Mouse (Mus musculus) heart, adult 9 months (tissue): Measurements from ENCODE around the gene Fbxo28.

Experiments used
- DNase-seq, 2 experiments: peaks; one replicate each; pipeline ENCODE4 v3.0.0; 2022; ENCODE audit warnings: low spot score in 2 of 2

Gene Fbxo28

GRCm38 (mm10) chr1:182340821-182341781 is at the start of gene Fbxo28:
Fbxo28 (minus strand) TSS chr1:182341629.
- DNase-seq = peak; percentile 85 to 86

DNA sequence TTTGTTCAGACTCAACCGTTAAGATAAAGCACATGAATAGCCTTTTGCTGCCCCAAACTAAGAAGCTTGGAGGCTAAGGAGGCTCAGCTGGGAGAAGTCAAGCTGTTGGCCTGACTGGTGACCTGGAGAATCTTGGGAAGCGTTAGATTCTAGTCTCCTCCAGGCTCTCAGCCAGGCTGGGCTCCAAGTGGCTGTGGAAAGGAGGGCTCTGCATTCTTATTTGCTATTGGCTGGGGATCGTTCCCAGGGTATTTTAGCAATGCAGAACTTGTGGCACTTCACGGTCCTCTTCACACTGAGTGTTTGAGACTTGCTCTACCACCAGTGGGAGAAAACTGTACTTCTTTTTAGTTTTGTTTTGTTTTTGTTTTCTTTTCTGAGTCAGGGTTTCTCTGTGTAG is 47.3 kb upstream of the Fbxo28 start:
- DNase-seq = no peak

- DNase-seq = no peak
Observed at GRCm38 (mm10) chr1:182386449-182386848, 45.0 kb upstream of the Fbxo28 start.

DNA sequence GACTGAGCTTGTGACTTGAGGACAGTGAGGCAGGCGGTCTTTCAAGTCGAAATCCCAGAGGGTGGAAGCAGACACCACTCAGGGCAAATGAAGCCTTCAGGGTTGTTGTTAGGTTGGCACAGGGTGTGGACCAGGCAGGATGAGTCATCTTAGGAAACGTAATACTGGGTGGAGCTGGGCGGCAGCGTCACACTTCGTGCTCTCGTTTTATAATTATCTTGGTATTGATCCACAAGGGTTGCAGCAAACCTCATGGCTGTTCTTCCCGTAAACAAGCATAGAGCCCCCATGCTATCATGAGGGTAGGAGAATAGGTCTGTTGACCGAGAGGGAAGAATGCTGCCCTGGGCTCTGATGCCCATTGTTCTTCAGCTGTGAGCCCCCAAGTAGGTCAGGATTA is 41.7 kb upstream of the Fbxo28 start:
- DNase-seq = no peak

DNA sequence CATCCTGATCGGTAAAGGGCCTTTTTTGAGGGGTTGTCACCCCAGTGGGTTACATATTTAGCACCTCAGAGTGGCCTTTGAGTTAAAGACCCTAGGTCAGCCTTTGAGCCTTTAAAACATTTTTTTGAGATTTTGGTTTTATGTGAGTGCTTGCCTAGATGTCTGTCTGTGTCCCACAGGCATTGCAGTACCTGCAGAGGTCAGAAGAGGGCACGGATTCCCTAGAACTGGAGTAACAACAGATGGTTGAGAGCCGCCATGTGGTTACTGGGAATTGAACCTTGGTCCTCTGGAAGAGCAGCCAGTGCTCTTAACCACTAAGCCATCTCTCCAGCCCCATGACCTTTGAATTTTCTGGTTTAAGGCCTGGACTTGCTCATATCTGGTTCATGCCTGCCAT is 39.9 kb upstream of the Fbxo28 start:
- DNase-seq = no peak

DNA sequence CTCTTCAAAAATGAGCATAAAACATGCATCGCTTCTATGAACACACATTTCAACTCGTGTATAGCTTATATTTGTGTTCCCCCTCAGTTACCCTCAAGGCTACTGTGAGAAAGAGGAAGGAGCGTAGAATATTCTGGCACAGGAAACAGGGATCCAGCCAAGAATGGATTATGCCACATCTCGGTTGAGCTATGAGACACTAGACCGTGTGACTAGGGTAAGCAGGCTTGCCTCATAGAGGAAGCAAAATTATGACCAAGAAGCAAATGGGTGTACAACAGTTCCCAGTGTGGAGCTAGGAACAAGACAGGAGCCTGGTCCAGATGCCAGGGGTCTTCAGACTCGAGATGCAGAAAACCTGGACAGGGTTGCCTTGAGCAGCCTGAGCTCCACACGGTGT is 39.3 kb upstream of the Fbxo28 start:
- no peak for DNase-seq

GRCm38 (mm10) chr1:182378876-182379275 is 37.4 kb upstream of the Fbxo28 start:
- DNase-seq = no peak

DNA sequence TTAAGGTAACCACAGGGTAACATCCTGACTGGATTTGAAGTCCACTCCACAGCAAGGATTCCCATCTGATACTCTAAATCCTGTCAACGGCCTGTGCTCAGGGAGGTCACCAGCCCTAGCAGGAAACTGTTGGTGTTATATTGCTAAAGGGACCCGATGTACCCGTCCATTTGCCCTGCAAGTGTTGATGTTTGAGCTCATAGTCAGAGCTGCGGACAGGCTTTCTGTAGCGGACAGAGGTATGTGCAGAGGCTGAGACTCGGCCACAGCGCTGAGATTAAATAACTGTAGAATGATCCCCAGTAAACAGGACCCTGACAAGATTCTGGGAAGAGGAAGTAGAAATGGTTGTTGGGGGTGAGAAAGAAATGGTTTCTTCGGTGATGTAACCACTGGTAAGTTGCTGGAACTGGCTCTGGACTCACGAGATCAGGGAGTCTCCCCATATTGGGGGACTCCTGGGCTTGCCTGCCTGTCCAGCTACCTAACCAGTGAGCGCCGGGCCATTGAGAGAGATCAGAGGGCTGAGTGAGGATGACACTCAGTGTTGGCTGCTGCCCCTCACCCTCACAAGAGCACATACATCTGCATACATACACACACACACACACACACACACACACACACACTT is 36.9 kb upstream of the Fbxo28 start:
- no peak for DNase-seq

DNA sequence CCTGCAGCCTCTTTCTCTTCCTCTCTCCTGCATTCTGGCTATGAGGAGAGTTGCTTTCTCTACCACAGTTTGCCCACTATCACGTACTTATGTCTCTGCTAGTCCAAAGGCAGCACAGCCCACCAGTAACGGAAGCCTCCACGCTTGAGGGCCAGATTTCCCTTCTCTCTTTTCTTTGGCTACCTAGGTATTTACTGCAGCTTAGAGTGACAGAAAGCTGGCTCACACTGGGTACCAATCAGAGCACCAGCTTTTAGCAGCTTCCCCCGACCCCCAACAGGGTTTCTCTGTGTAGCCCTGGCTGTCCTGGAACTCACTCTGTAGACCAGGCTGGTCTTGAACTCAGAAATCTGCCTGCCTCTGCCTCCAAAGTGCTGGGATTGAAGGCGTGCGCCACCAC is 36.1 kb upstream of the Fbxo28 start:
- no peak for DNase-seq

DNA sequence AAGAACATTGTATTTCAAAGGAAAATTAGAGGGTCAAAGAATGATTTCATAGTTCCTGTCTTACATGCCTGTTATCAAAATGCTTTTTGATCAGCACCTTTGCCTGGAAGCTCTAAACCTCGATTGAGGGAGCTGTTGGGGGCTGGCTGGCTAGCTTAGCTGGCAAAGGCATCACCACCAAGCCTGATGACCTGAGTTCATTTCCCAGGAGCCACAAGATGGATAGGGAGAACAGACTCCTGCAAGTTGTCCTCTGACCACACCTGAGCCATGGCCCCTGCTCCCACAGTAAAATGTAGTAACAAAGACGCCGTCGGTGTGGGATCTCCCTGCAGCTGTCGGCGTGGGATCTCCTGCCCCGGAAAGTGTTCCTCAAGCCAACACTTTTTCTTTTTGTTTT is 35.4 kb upstream of the Fbxo28 start:
- DNase-seq = no peak

DNA sequence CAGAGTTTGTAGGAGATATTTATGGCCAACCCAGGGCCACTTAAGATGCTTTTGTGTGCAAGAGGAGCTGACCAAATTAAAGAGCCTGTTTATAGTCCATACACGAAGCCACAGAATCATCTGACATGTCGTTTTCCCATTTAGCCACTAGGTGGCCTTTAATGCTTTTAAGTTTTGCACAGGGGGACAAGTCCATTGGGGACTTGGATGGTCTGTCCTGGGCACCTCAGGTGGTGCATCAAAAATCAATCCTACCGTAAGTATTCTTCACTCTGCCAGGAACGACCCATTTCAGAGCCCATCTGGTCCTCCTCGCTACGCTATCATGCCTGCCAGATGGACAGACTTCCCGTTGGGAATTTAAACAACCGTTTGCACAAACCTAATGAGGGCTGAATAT is 34.8 kb upstream of the Fbxo28 start:
- DNase-seq = peak in 1 of 2 experiments; percentile 23

DNA sequence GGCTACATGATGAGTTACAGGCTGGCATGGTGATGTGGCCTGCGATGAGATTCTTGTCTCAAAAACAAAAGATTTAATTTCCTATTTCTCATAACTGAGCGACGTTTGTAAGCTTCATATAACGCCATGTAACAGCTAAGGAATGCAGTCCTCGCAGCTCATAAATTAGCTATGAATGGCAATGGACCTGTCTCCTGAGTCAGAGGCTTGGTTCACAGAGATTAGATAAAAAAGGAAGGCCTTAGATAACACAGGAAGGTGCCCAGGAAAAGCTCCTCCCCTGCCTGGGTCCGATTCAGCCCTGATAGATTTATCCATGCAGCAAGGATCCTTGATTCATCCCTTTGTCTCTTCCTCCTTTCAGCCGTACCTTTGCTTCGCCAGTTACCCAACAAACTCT is 30.5 kb upstream of the Fbxo28 start:
- DNase-seq = no peak

DNA sequence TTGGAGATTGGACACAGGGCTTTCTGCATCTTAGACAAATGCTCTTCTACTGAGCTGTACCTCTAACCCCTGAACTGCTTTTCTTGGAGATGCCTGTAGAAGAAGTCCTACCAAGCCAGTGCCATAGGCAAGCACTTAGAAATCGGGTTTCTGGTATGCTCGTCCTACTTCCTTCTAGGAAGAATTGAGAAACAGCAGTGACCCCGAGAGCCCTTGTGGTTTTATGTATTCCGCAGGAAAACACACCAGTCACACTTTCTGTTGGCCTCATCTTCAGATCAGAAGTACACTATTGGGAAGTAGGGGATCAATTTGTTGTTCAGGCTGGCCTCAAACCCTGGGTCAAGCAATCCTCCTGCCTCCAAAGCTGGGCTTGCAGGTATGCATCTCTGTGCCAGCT is 28.0 kb upstream of the Fbxo28 start:
- no peak for DNase-seq

- DNase-seq = no peak
Observed at GRCm38 (mm10) chr1:182368782-182369181, 27.4 kb upstream of the Fbxo28 start.

GRCm38 (mm10) chr1:182368309-182368708 is 26.9 kb upstream of the Fbxo28 start:
- DNase-seq = no peak

GRCm38 (mm10) chr1:182363683-182364404 is 22.4 kb upstream of the Fbxo28 start:
- no peak for DNase-seq

DNA sequence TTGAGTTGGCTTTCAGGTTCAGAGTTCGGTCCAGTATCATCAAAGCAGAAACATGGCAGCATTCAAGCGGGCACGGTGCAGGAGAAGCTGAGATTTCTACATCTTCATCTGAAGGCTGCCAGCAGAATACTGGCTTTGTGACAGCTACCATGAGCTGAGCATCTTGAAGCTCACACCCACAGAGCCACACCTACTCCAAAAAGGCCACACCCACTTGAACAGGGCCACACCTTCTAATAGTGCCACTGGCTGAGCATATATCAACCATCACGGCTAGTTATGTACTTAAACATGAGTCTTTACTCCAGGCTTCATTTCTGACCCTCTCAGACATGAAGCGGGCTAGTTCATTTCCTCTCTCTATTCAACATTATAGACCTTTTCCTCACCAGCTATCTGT is 21.3 kb upstream of the Fbxo28 start:
- DNase-seq = no peak

- no peak for DNase-seq
Observed at GRCm38 (mm10) chr1:182358133-182358532, 16.7 kb upstream of the Fbxo28 start.

- DNase-seq = no peak
Observed at GRCm38 (mm10) chr1:182354504-182355147, 13.2 kb upstream of the Fbxo28 start.

- DNase-seq = no peak
Observed at GRCm38 (mm10) chr1:182349557-182349956, 8.1 kb upstream of the Fbxo28 start.

- DNase-seq = peak in 1 of 2 experiments; percentile 21
Observed at GRCm38 (mm10) chr1:182346491-182346890, 5.1 kb upstream of the Fbxo28 start.

GRCm38 (mm10) chr1:182345857-182346256 is 4.4 kb upstream of the Fbxo28 start:
- no peak for DNase-seq
